Mouse (Mus musculus) bone marrow, adult 2 months (tissue): Measurements from ENCODE around the gene Uqcr10.

Source experiments
- CTCF ChIP-seq: fragments of 200-500 bp; IDR thresholded peaks from 2 replicates; pipeline ENCODE4 v1.5.1; 2011; ENCODE audit warnings: low read length, control low read depth; ENCODE audit not compliant: control insufficient read depth, insufficient read depth
- POLR2A ChIP-seq: fragments of 200-500 bp; IDR thresholded peaks from 2 replicates; pipeline ENCODE4 v1.6.1; 2011; ENCODE audit warnings: low read depth, mild to moderate bottlenecking, control low read depth, low read length, borderline replicate concordance; ENCODE audit not compliant: control insufficient read depth

- TF ChIP-seq CTCF (no peak), POLR2A (no peak)
These were observed 16.3 kb downstream of the Uqcr10 start for GRCm38 (mm10) chr11:4687874-4688273.
